Mouse (Mus musculus) liver, embryonic 16.5 days (tissue): ENCODE data around the gene Insl3. TPM values are rescaled to one million over a fixed set of nuclear protein-coding genes. Genes with fewer than 3 reads are reported as not detected.
"Not testable (repeated sequence)": the region's sequence is repeated elsewhere in the genome, so short reads cannot be mapped to it uniquely, and the experiment has no call there.

Experiments used
- ATAC-seq: fragments of 200-750 bp; cut with Nextera tagmentation; 2 replicates; pipeline ENCODE4 v1.8.0; 2017; ENCODE audit warnings: low read depth, mild to moderate bottlenecking, moderate number of reproducible peaks, moderate library complexity
- H3K27ac ChIP-seq: fragments of 300-500 bp; sonication (generic); 2 replicates; pipeline ENCODE4 v1.5.1; 2014; ENCODE audit warnings: mild to moderate bottlenecking, low read length
- H3K27me3 ChIP-seq: fragments of 300-500 bp; sonication (generic); 2 replicates; pipeline ENCODE4 v1.6.1; 2014; ENCODE audit warnings: low read depth, low read length, mixed read lengths; ENCODE audit not compliant: control insufficient read depth, insufficient read depth
- H3K36me3 ChIP-seq: fragments of 300-500 bp; sonication (generic); 2 replicates; pipeline ENCODE4 v1.6.1; 2014; ENCODE audit warnings: mild to moderate bottlenecking; ENCODE audit not compliant: control insufficient read depth, insufficient read depth
- H3K4me1 ChIP-seq: fragments of 300-500 bp; sonication (generic); 2 replicates; pipeline ENCODE4 v1.6.1; 2014; ENCODE audit warnings: low read depth, low read length, mixed read lengths; ENCODE audit not compliant: control insufficient read depth
- H3K4me2 ChIP-seq: fragments of 300-500 bp; sonication (generic); 2 replicates; pipeline ENCODE4 v1.6.1; 2014; ENCODE audit warnings: low read depth, low read length, mixed read lengths
- H3K4me3 ChIP-seq: fragments of 300-500 bp; sonication (generic); 2 replicates; pipeline ENCODE4 v1.5.1; 2014; ENCODE audit warnings: low read depth, mild to moderate bottlenecking, low read length
- H3K9ac ChIP-seq: fragments of 300-500 bp; sonication (generic); 2 replicates; pipeline ENCODE4 v1.6.1; 2014; ENCODE audit warnings: low read depth, low read length
- H3K9me3 ChIP-seq: fragments of 300-500 bp; sonication (generic); replicated peaks from 2 replicates; pipeline ENCODE4 v1.6.1; 2016; ENCODE audit warnings: low read length; ENCODE audit not compliant: control insufficient read depth
- WGBS: fragments of 180-500 bp; shearing (Covaris S2); extraction: QIAGEN DNeasy Blood & Tissue Kit; methylation state at CpG from one replicate; pipeline ENCODE4 v1.1.7; 2014; ENCODE audit not compliant: insufficient replicate concordance; 5-methylcytosine and 5-hydroxymethylcytosine counted together
- polyA plus RNA-seq: library from polyadenylated mRNA; unstranded; fragments of >200 nt; fragmentation: Nextera tagmentation; extraction: Ambion mirVana; gene quantifications from 2 replicates; pipeline ENCODE4 v1.2.1, GENCODE M21; 2015

Insl3 gene
- polyA plus RNA-seq, 1 experiment from 2014 or later = 2.2 TPM

- Histone ChIP-seq H3K9ac (peak within 1 kb of the TSS; percentile 77), H3K36me3 (no peaks in the 10 kb centered on the region), H3K4me2 (peak within 1 kb of the TSS; percentile 96), H3K27ac (no peak within 1 kb of the TSS), H3K4me1 (peaks cover 53% of the 10 kb centered on the region), H3K9me3 (no peaks in the 10 kb centered on the region), H3K27me3 (no peaks in the 10 kb centered on the region; the same call in 1 of the 2 replicates), H3K4me3 (peak within 1 kb of the TSS; percentile 75)
- 1% methylated on average over 47 of the region's 54 CpGs for WGBS
- ATAC-seq = peak; percentile 85
Observed at GRCm38 (mm10) chr8:71725122-71725924, 36.3 kb downstream of the Insl3 start, which contains the start of gene Fcho1. Fcho1 (minus strand) TSS chr8:71725716.

GRCm38 (mm10) chr8:71728240-71728785 is 39.3 kb downstream of the Insl3 start:
- Histone ChIP-seq H3K4me3 (peak overlapping the region; percentile 44), H3K9me3 (no peaks in the 10 kb centered on the region), H3K4me2 (peak overlapping the region; percentile 70), H3K4me1 (peaks cover 42% of the 10 kb centered on the region), H3K27me3 (peaks cover 3% of the 10 kb centered on the region), H3K27ac (no peak overlapping the region), H3K9ac (peak overlapping the region; percentile 58), H3K36me3 (no peaks in the 10 kb centered on the region)
- WGBS = 6% methylated on average over 21 of the region's 21 CpGs
- ATAC-seq = peak; percentile 38

GRCm38 (mm10) chr8:71728826-71729620 is 40.0 kb downstream of the Insl3 start:
- Histone ChIP-seq H3K27ac (no peak overlapping the region), H3K27me3 (peaks cover 3% of the 10 kb centered on the region), H3K4me2 (peak overlapping the region; percentile 70), H3K4me1 (peaks cover 35% of the 10 kb centered on the region), H3K36me3 (no peaks in the 10 kb centered on the region), H3K4me3 (peak overlapping the region; percentile 44), H3K9me3 (no peaks in the 10 kb centered on the region), H3K9ac (peak overlapping the region; percentile 58; the same call in 1 of the 2 replicates)
- no peak for ATAC-seq
- 4% methylated on average over 14 of the region's 16 CpGs for WGBS

- Histone ChIP-seq H3K27ac (no peak overlapping the region), H3K4me1 (peaks cover 13% of the 10 kb centered on the region), H3K27me3 (peaks cover 3% of the 10 kb centered on the region), H3K36me3 (no peaks in the 10 kb centered on the region), H3K4me2 (no peak overlapping the region), H3K9ac (no peak overlapping the region), H3K9me3 (no peaks in the 10 kb centered on the region), H3K4me3 (no peak overlapping the region)
- no peak for ATAC-seq
- 34% methylated on average over 3 of the region's 3 CpGs for WGBS
Observed at GRCm38 (mm10) chr8:71731652-71732230, 42.7 kb downstream of the Insl3 start.

GRCm38 (mm10) chr8:71738316-71738715 is 49.3 kb downstream of the Insl3 start:
- not testable (repeated sequence) for H3K27ac ChIP-seq, H3K4me1 ChIP-seq, H3K4me3 ChIP-seq, H3K9ac ChIP-seq, ATAC-seq, H3K27me3 ChIP-seq, H3K36me3 ChIP-seq, H3K4me2 ChIP-seq, H3K9me3 ChIP-seq

Other genes with a start within 250 kb of the Insl3 start
- gene Abhd8, start 225.6 kb upstream of the Insl3 start, polyA plus RNA-seq = 5.0 and 5.7 TPM in 2 replicates
- 87.3 and 88.6 TPM in 2 replicates for gene Mrpl34, start 224.3 kb upstream of the Insl3 start, polyA plus RNA-seq
- gene Dda1, start 220.0 kb upstream of the Insl3 start, polyA plus RNA-seq = 32.1 and 32.8 TPM in 2 replicates
- gene Ano8, start 203.3 kb upstream of the Insl3 start, polyA plus RNA-seq = 0.07 and 0.14 TPM in 2 replicates
- gene Gtpbp3, start 201.1 kb upstream of the Insl3 start, polyA plus RNA-seq = 5.3 and 5.4 TPM in 2 replicates
- 18.2 and 20.3 TPM in 2 replicates for gene Plvap, start 177.5 kb upstream of the Insl3 start, polyA plus RNA-seq
- gene Ccdc194, start 163.5 kb upstream of the Insl3 start, polyA plus RNA-seq = 0.19 and 0.20 TPM in 2 replicates
- 24.5 and 27.0 TPM in 2 replicates for gene Bst2, start 151.8 kb upstream of the Insl3 start, polyA plus RNA-seq
- 30.2 and 32.5 TPM in 2 replicates for gene Mvb12a, start 146.3 kb upstream of the Insl3 start, polyA plus RNA-seq
- gene Tmem221, start 130.3 kb upstream of the Insl3 start, polyA plus RNA-seq = 0.55 and 0.67 TPM in 2 replicates
- 0.05 TPM in 1 of 2 replicates, not detected in the other for gene Nxnl1, start 122.6 kb upstream of the Insl3 start, polyA plus RNA-seq
- 2.8 and 3.2 TPM in 2 replicates for gene Slc27a1, start 120.3 kb upstream of the Insl3 start, polyA plus RNA-seq
- 81.3 and 93.9 TPM in 2 replicates for gene Pgls, start 97.0 kb upstream of the Insl3 start, polyA plus RNA-seq
- gene Fam129c, start 91.6 kb upstream of the Insl3 start, polyA plus RNA-seq = 1.6 and 2.1 TPM in 2 replicates
- gene Colgalt1, start 78.2 kb upstream of the Insl3 start, polyA plus RNA-seq = 18.5 and 22.5 TPM in 2 replicates
- gene Unc13a, start 17.5 kb upstream of the Insl3 start, polyA plus RNA-seq = 0.15 and 0.20 TPM in 2 replicates
- gene Jak3, start 12.9 kb upstream of the Insl3 start, polyA plus RNA-seq = 5.7 and 6.3 TPM in 2 replicates
- gene B3gnt3, start 12.6 kb downstream of the Insl3 start, polyA plus RNA-seq = 4.9 and 5.5 TPM in 2 replicates
- gene Fcho1, start 36.5 kb downstream of the Insl3 start, polyA plus RNA-seq = 21.1 and 24.5 TPM in 2 replicates
- gene Zfp709, start 192.8 kb downstream of the Insl3 start, polyA plus RNA-seq = 1.3 and 1.8 TPM in 2 replicates
- gene Zfp882, start 219.4 kb downstream of the Insl3 start, polyA plus RNA-seq = 0.63 and 0.77 TPM in 2 replicates
- 7.6 and 8.6 TPM in 2 replicates for gene Zfp617, start 219.4 kb downstream of the Insl3 start, polyA plus RNA-seq